Mouse (Mus musculus) small intestine, adult 2 months (tissue): Measurements from ENCODE around the gene Nmnat3. TPM values are rescaled to one million over a fixed set of nuclear protein-coding genes. Genes with fewer than 3 reads are reported as not detected.
A peak's percentile ranks its signal among the peaks of the same experiment; 100 is the strongest.

Experiments used
- H3K27ac ChIP-seq: fragments of 200-500 bp; 2 replicates; pipeline ENCODE4 v1.5.1; 2012; ENCODE audit warnings: low read depth, low read length, control low read depth, inconsistent platforms; ENCODE audit not compliant: insufficient read depth
- H3K27me3 ChIP-seq: fragments of 200-500 bp; 2 replicates; pipeline ENCODE4 v1.6.1; 2012; ENCODE audit warnings: mild to moderate bottlenecking, moderate library complexity, low read length, inconsistent platforms; ENCODE audit not compliant: control insufficient read depth, insufficient read depth
- H3K36me3 ChIP-seq: fragments of 200-500 bp; 2 replicates; pipeline ENCODE4 v1.6.1; 2012; ENCODE audit warnings: mild to moderate bottlenecking, low read length, control low read depth, inconsistent platforms; ENCODE audit not compliant: control insufficient read depth, insufficient read depth
- H3K4me1 ChIP-seq: fragments of 200-500 bp; 2 replicates; pipeline ENCODE4 v1.6.1; 2012; ENCODE audit warnings: low read length, inconsistent platforms, mixed read lengths; ENCODE audit not compliant: control insufficient read depth, insufficient read depth, insufficient read length
- H3K4me3 ChIP-seq: fragments of 200-500 bp; 2 replicates; pipeline ENCODE4 v1.5.1; 2012; ENCODE audit warnings: low read depth, mild to moderate bottlenecking, control low read depth, inconsistent platforms, low read length, moderate library complexity
- CTCF ChIP-seq: fragments of 200-500 bp; IDR thresholded peaks from 2 replicates; pipeline ENCODE4 v1.5.1; 2012; ENCODE audit warnings: low read depth, mild to moderate bottlenecking, control low read depth, inconsistent platforms, low read length, moderate library complexity, mixed read lengths; ENCODE audit not compliant: insufficient replicate concordance, insufficient read length; ENCODE audit errors: extremely low read depth
- POLR2A ChIP-seq: fragments of 200-500 bp; IDR thresholded peaks from 2 replicates; pipeline ENCODE4 v1.6.1; 2012; ENCODE audit warnings: low read depth, mild to moderate bottlenecking, control low read depth, inconsistent platforms, low read length, moderate library complexity
- WGBS: fragments of 180-500 bp; shearing (Covaris S2); methylation state at CpG from one replicate; pipeline ENCODE4 v1.1.7; 2018; 5-methylcytosine and 5-hydroxymethylcytosine counted together
- polyA plus RNA-seq: library from polyadenylated mRNA; depleted of rRNA; stranded (reverse); fragments of >200 nt; gene quantifications from 2 replicates; pipeline ENCODE4 v1.2.3, GENCODE M21; 2012

The Nmnat3 gene
- polyA plus RNA-seq, 1 experiment, result 9.9 TPM

GRCm38 (mm10) chr9:98421903-98422302 is 134.7 kb downstream of the Nmnat3 start:
- Histone ChIP-seq H3K4me3 (no peak overlapping the region), H3K27me3 (peaks cover 7% of the 10 kb centered on the region; the same call in 1 of the 2 replicates), H3K4me1 (peaks cover 21% of the 10 kb centered on the region), H3K27ac (no peak overlapping the region), H3K36me3 (no peaks in the 10 kb centered on the region)
- WGBS, result 50% methylated on average over 3 of the region's 3 CpGs
- TF ChIP-seq CTCF (no peak), POLR2A (no peak)

DNA sequence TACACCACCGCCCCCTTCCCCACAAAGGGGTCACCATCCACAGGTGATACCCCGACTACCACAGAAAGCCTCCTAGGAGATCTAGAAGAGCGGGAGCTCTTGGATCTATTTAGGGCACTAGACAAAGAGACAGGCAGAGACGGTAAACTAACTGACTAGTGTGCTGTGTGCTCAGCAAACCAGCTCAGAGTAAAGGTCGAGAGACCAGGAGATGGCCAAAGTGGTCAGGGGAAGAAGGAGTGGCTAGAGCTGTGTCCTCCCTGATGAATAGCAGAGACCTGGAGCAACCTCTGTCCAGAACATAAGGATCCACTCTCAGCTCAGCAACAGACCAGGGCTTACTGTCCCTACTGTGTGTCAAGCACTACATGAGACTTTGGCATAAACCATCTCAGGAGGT is 135.4 kb downstream of the Nmnat3 start, which contains the start of gene Rbp1:
Gene Rbp1 (plus strand): TSS at position 306 of the 400 bp plus-strand sequence.
- no peak within 1 kb of the TSS for H3K4me3 ChIP-seq
- H3K36me3 ChIP-seq, result no peaks in the 10 kb centered on the region
- H3K27me3 ChIP-seq, result peaks cover 7% of the 10 kb centered on the region; the same call in 1 of the 2 replicates
- TF ChIP-seq CTCF (no peak), POLR2A (no peak)
- WGBS, result 68% methylated on average over 5 of the region's 5 CpGs
- H3K27ac ChIP-seq, result no peak within 1 kb of the TSS
- peaks cover 21% of the 10 kb centered on the region for H3K4me1 ChIP-seq

DNA sequence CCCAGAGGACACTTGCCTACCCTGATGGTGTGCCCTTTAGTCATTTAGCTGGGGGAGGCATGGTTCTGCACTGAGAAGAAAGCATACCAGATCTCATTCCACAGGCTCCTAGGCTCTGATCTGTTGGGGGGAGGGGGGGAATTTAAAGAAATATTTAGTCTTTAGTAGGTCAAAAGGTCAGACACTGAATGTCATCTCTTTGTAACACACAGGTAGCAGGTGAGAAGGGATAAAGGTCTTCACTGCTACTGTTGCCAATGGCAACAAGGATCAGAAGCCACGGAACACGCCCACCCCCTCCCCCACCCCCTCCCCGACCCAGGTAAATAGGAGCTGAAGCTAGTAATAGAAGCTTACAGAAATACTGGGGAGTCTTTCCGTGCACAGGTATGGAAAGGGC is 136.5 kb downstream of the Nmnat3 start:
- 40% methylated on average over 4 of the region's 4 CpGs for WGBS
- no peaks in the 10 kb centered on the region for H3K36me3 ChIP-seq
- H3K27ac ChIP-seq, result no peak overlapping the region
- peaks cover 21% of the 10 kb centered on the region for H3K4me1 ChIP-seq
- TF ChIP-seq CTCF, result no peak
- peaks cover 7% of the 10 kb centered on the region; the same call in 1 of the 2 replicates for H3K27me3 ChIP-seq
- H3K4me3 ChIP-seq, result no peak overlapping the region

- TF ChIP-seq POLR2A, result no peak
- no peak overlapping the region for H3K27ac ChIP-seq
- H3K27me3 ChIP-seq, result peaks cover 7% of the 10 kb centered on the region; the same call in 1 of the 2 replicates
- peak overlapping the region; percentile 61 for H3K4me3 ChIP-seq
- H3K4me1 ChIP-seq, result peaks cover 21% of the 10 kb centered on the region
- WGBS, result 27% methylated on average over 8 of the region's 8 CpGs
- H3K36me3 ChIP-seq, result no peaks in the 10 kb centered on the region
Measured at GRCm38 (mm10) chr9:98424291-98424690, 137.1 kb downstream of the Nmnat3 start.

GRCm38 (mm10) chr9:98424725-98425210 is 137.5 kb downstream of the Nmnat3 start:
- WGBS, result 2% methylated on average over 42 of the region's 42 CpGs
- Histone ChIP-seq H3K27me3 (peaks cover 7% of the 10 kb centered on the region; the same call in 1 of the 2 replicates), H3K27ac (no peak overlapping the region), H3K4me3 (peak overlapping the region; percentile 61), H3K36me3 (no peaks in the 10 kb centered on the region), H3K4me1 (peaks cover 21% of the 10 kb centered on the region)
- TF ChIP-seq POLR2A, result no peak
- TF ChIP-seq CTCF, result no peak

- peaks cover 21% of the 10 kb centered on the region for H3K4me1 ChIP-seq
- H3K4me3 ChIP-seq, result peak overlapping the region; percentile 61
- no peak for TF ChIP-seq CTCF
- TF ChIP-seq POLR2A, result no peak
Measured at GRCm38 (mm10) chr9:98425351-98425880, 138.2 kb downstream of the Nmnat3 start.

GRCm38 (mm10) chr9:98427906-98428517 is 140.8 kb downstream of the Nmnat3 start:
- no peak overlapping the region for H3K4me3 ChIP-seq
- peaks cover 19% of the 10 kb centered on the region for H3K4me1 ChIP-seq
- WGBS, result 69% methylated on average over 4 of the region's 4 CpGs
- TF ChIP-seq POLR2A, result no peak
- TF ChIP-seq CTCF, result no peak
- no peak overlapping the region for H3K27ac ChIP-seq
- H3K27me3 ChIP-seq, result peaks cover 7% of the 10 kb centered on the region; the same call in 1 of the 2 replicates
- no peaks in the 10 kb centered on the region for H3K36me3 ChIP-seq

More at GRCm38 (mm10) chr9:98425351-98425880, 138.2 kb downstream of the Nmnat3 start:
- WGBS, result 50% methylated on average over 19 of the region's 19 CpGs
- no peaks in the 10 kb centered on the region for H3K36me3 ChIP-seq
- H3K27me3 ChIP-seq, result peaks cover 7% of the 10 kb centered on the region; the same call in 1 of the 2 replicates
- H3K27ac ChIP-seq, result no peak overlapping the region
